Mouse (Mus musculus) spleen, embryonic (tissue): ENCODE measurements at regions not wholly inside any gene's neighbourhood (a gene's known extent, or its start where the extent isn't known, plus 50 kb on each side); places are given as distances from the start of the nearest gene placed in this dataset.

Experiments used
- CTCF ChIA-PET: fragments of 350-600 bp; sonication (Branson Sonifier 250); formaldehyde crosslinking; loops from one replicate; lab custom pipeline; 2022; lab: Charles Lee

- CTCF ChIA-PET = no interaction called here
Observed at GRCm38 (mm10) chr12:26903073-26903893, 434.3 kb downstream of the Cmpk2 start.

- CTCF ChIA-PET = no interaction called here
Observed at GRCm38 (mm10) chr12:26891190-26891589, 422.2 kb downstream of the Cmpk2 start.

- CTCF ChIA-PET = no interaction called here
Observed at GRCm38 (mm10) chr12:26886635-26887014, 417.6 kb downstream of the Cmpk2 start.

- CTCF ChIA-PET = no interaction called here
Observed at GRCm38 (mm10) chr12:26885831-26886634, 417.0 kb downstream of the Cmpk2 start.

- CTCF ChIA-PET = no interaction called here
Observed at GRCm38 (mm10) chr12:26885083-26885482, 416.1 kb downstream of the Cmpk2 start.

DNA sequence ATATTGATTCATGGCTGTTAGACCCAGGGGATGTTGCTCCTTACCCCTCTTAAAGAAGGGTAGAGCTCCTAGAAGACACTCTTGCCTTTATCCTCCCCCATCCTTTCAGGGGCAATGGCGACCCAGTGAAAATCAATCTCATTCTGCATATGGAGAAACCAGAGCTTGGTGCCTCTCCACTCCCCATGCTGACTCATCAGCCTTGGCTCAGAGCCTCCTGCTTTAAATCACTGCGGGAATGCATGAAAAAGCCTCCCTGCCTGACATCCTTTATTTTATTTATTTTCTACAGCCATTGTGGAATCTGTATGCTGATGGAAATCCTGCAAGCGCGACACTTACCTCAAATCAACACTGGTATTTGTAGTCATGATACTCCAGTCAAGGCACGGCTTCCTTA, 415.2 kb downstream of the Cmpk2 start:
- CTCF ChIA-PET = no interaction called here

GRCm38 (mm10) chr12:26877691-26878121, 408.7 kb downstream of the Cmpk2 start:
- CTCF ChIA-PET = no interaction called here

DNA sequence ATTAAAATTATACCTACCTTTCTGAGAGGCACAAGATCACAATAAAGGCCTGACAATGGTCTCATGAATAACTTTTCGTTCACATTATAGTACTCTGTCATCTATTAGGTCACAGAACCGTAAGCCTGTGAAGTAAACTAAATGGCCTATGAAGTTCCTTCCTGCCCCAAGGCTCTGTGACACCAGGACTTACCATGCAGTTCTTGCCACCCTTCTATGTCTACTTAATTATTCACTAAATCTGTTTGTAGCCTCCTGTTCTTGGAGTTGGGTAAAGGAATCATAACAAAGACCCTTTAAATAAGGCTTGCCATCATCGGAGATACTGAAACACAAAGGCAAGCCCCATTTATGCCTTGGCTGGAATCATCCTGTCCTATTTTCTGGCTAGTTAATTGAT, 408.3 kb downstream of the Cmpk2 start:
- CTCF ChIA-PET = no interaction called here

GRCm38 (mm10) chr12:26872466-26872865, 403.5 kb downstream of the Cmpk2 start:
- CTCF ChIA-PET = no interaction called here

GRCm38 (mm10) chr12:26867731-26868130, 398.7 kb downstream of the Cmpk2 start:
- CTCF ChIA-PET = no interaction called here

- CTCF ChIA-PET = no interaction called here
Observed at GRCm38 (mm10) chr12:26855091-26855516, 386.1 kb downstream of the Cmpk2 start.

GRCm38 (mm10) chr12:26844917-26845316, 375.9 kb downstream of the Cmpk2 start:
- CTCF ChIA-PET = no interaction called here

DNA sequence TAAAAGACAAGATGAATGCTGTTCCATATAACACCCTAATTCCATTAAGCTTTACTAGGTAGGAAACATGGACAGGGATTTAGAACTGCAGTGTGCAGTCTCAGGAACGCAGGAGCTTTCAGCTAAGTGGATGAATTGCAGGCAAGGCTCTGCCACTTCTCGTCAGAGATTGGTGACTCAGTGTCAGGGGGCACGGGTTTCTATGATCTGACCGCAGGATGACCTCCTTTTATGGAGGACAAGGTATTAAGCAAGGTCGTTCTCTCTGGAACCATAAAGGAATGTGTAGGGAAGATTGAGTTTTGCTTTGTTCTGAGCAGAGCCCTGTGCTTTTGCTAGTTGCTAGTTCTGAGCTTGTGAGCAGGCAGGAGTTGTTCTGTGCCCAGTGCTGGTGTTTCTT, 373.7 kb downstream of the Cmpk2 start:
- CTCF ChIA-PET = no interaction called here

DNA sequence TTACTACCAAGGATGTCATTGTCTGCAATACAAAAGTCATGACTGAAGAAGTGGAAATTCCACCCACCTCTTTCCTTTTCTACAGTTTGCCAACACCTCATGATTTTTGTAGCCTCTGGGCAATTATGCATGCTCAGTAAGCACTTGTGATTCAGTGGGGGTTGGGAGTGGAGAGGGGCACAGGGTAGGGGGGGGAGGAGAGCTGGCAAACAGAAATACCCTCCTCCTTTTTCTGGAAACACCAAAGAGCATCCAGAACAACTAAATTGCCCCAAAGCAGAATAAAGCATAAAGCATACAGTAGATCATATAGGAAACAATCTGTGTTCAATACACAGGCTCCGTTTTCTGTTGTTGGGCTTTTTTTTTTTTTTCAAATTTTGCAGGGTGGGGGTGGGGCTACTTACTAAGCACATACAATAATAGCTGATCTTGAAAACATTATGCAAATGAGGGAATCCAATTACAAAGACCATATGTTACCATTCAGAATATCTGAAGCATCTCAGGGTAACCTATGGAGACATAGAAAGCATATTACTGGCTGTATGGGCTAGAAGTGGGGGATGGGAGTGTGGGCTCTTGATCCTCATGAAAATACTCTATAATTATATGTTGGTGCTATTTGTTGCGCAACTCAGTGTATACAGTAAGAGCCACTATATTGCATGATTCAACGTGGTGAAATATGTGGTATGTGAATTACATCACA, 352.4 kb downstream of the Cmpk2 start:
- CTCF ChIA-PET = no interaction called here

- CTCF ChIA-PET = no interaction called here
Observed at GRCm38 (mm10) chr12:26817866-26818265, 348.9 kb downstream of the Cmpk2 start.

DNA sequence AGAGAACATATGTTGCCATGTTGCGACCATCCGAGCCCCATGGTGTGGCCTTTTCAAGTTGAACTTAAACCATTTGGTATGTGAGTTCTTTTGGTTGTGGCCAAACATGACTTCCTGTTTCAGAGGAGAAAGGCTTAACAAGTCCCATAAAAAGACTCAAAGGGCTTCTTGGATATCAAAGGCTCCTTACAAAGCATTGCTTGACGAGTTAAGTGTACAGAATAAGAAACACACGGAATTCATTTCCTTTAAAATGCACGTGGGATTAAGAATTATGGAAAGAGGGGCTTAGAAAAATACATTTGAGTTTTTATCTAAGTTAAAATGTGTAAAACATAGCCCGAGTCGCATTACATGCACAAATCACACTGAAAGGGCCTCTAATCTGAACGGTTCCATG, 346.8 kb downstream of the Cmpk2 start:
- CTCF ChIA-PET = no interaction called here

DNA sequence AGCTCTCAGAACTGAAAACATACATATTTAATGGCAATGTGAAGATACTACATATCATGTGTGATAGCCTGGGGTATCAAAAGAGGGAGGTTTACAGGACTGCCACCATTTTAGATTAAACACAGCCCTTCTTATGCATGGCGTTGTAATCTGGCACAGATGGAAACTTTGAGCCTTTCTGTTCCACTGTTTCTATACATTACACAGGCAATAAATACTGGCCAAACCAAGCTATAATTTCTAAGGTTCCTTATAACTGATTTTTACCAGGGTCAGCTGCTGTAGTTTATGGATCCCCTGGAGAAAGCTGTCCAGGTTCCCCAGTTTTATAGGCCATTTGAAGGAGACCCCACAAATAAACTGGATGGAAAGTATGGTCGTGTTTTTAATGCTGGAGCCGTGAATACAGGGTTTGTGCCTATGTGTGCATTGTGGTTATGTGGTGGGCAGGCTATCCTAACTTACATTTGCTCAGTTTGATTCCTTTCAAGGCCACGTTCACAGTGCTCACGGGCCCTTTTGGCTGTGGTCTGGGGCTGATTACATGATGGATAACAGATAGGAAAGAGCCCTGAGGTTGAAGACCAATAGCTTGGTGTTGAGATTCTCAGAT, 341.7 kb downstream of the Cmpk2 start:
- CTCF ChIA-PET = no interaction called here

DNA sequence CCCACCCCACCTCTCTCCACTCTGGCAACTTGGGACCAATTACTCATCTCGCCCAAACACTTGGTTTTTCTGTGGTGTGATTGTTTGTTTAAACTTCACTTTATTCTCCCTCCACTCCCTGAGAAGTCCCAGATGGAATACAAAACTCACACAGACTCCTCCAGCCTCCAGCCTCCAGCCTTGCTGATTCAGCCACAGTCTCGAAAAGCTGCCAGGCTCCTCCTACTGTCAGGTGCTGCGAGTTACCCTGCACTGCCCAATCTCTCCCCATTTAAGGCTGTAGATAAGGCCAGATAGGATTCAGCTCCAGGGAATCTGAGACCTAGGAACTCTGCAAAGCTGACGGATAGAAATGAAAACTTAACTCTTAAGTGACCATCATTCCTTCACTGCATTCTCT, 340.7 kb downstream of the Cmpk2 start:
- CTCF ChIA-PET = no interaction called here

DNA sequence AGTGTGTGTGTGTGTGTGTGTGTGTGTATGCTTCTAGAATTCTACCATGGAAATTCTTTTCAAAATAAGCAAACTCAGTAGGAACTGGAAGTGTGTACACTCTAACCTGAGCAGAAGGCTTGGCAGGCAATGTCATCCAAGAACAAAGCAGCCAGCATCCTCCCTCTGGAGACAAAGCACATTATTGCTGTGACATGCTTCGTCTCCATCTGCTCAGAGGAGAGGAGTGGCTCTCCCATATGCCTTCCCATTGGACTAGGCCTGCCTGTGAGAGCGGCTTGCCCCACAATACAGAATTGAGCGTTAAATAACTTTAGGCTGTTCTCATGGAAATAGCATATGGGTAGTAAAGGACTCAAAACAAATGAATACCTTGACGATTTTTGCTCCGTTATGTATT, 333.5 kb downstream of the Cmpk2 start:
- CTCF ChIA-PET = no interaction called here

DNA sequence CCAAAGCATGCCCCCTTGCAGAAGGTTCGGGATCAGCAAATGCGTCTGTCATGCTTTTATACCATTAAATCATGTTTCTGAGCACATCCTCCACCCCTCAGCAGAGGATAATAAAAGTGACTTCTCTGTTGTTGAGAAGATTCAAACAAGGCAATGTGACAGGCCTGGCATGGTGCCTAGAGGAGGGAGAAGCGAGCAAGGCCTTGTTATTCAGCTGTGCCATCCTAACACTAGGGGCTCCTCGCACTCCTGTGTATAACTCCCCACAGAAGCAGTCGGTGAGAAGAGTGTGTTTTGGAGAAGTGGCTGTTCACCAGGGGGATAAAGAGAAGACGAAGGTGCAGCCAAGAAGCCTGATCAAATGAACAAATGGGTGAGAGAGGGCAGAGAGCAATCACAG, 330.3 kb downstream of the Cmpk2 start:
- CTCF ChIA-PET = no interaction called here

GRCm38 (mm10) chr12:26796367-26796766, 327.4 kb downstream of the Cmpk2 start:
- CTCF ChIA-PET = no interaction called here

- CTCF ChIA-PET = no interaction called here
Observed at GRCm38 (mm10) chr12:26789336-26789846, 320.4 kb downstream of the Cmpk2 start.
